Mouse (Mus musculus): ENCODE results near the gene Lce1a2. TPM values are rescaled to one million over a fixed set of nuclear protein-coding genes. Genes with fewer than 3 reads are reported as not detected.

Gene Lce1a2
- polyA plus RNA-seq (2012; rRNA removed): not detected in 2 replicates

DNA sequence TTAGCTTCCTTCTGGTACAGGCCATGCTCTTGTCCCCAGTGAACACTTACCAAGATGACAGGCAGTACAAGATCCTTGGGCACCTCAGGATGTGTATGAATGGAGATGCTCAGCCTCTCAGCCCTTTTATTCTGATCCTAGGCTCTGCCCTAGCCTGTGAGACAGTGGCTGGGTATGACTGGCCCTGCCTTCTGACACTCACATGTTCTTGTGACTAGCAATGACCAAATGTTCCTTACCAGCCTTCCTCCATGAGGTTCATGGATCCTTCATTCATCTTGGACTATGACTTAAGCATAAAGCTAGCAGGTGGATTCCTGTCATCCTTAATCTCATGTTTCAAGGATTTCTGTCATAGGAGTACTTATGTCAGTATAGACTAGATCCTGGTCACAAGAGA is at the start of gene Lce1a2:
Lce1a2 (minus strand) TSS at position 101 of the 400 bp plus-strand sequence.

DNA sequence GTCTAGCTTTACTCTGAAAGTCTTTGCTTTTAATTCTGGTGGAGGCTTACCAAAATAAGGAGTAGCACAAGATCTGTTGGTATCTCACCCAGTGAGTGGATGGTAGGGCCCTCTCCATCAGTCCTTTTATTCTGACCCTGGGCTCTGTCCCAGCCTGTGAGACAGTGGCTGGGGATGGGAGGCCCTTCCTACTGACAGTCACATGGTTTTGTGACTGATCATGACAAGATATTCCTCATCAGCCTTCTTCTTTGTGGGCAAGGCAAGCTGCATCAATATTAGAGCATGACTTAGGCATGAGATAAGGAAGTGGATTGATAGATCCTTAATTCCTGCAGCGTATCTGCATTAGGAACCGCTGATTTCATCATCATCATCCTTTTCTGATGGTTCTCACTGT is 38.9 kb upstream of the Lce1a2 start, which contains the start of gene Lce1e:
Lce1e (minus strand) TSS at position 101 of the 400 bp plus-strand sequence.

DNA sequence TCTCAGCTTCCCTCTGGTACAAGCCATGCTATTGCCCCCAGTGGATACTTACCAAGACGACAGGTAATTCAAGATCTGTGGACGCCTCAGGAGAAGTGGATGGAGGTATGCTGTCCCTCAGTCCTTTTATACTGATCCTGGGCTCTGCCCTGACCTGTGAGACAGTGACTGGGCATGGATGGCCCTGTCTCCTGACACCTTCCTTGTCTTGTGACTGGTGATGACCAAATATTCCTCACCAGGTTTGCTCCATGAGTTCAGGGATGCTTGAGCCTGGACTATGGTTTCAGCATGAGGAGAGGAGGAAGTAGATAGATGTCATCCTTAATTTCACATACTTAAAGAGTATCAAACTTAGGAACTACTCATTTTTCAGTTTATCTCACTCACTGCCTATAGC is 17.0 kb upstream of the Lce1a2 start, which contains the start of gene Lce1d:
Lce1d (minus strand) TSS at position 101 of the 400 bp plus-strand sequence.

DNA sequence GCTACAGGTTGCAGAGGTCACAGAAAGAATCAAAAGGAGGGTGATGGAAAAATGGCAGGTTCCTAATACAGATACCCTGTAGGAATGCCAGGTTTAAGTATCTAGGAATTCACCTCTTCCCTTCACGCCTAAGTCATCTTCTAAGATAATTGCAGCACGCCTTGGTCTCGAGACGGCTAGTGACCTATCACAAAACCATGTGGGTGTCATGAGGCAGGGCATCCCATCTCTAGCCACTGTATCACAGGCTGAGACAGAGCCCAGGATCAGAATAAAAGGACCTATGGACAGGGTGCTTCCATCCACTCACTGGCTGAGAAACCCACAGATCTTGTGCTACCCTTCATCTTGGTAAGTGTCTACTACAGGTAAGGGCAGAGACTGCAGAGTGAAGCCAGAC is 8.8 kb upstream of the Lce1a2 start, which contains the start of gene Lce1c:
Lce1c (plus strand) TSS at position 301 of the 400 bp plus-strand sequence.

DNA sequence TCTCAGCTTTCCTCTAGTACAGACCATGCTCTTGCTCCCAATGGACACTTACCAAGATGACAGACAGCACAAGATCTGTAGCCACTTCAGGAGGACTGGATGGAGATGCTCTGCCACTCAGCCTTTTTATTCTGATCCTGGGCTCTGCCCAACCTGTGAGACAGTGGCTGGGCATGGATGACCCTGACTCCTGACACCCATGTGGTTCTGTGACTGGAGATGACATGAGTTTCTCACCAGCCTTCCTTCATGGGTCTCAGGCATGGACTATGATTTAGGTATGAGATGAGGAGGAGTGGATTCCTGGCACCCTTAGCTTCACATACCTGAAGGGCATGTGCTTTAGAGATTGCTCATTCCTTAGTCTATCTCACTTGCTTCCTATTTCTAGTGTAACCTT is 13.3 kb downstream of the Lce1a2 start, which contains the start of gene Lce1b:
Lce1b (minus strand) TSS at position 101 of the 400 bp plus-strand sequence.

DNA sequence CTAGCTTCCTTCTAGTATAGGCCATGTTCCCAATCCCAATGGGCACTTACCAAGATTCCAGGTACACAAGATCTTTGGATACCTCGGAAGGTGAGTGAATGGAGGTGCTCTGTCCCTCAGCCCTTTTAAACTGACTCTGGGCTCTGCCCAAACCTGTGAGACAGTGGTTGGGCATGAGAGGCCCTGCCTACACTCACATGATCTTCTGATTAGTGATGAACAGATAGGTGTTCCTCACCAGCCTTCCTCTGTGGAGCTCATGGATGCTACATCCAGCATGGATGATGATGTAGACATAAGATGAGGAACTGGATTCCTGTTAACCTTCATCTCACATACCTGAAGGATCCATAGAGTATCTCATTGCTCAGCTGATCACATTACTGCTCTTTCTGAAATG is 21.9 kb downstream of the Lce1a2 start, which contains the start of gene Lce1a1:
Lce1a1 (minus strand) TSS at position 101 of the 400 bp plus-strand sequence.

DNA sequence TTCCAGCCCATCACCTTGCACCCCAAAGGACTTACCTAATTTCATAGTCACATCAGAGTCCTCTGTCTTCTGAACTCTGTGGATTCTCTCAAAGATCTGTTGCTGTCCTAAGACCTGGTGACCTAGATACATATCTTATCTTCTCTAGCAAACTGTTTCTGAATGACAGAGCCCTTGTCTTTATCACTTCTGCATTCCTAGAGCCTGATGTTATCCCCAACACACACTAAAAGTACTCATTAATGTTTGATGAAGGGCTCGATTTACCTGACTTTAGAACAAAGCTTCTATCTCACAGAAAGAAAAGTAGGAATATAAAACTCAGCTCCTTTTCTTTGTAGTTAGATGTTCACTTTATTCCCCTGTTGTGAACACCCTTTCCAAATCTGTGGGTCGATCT is 48.6 kb downstream of the Lce1a2 start, which contains the start of gene Lce6a:
Lce6a (minus strand) TSS at position 101 of the 400 bp plus-strand sequence.

Other genes with a start within 250 kb of the Lce1a2 start
- gene Gm9774, start 240.9 kb downstream of the Lce1a2 start, polyA plus RNA-seq (2012; rRNA removed): 1.9 and 3.1 TPM in 2 replicates
- gene Sprr2k, start 237.7 kb downstream of the Lce1a2 start, polyA plus RNA-seq (2012; rRNA removed): not detected in 2 replicates
- gene Sprr1b, start 231.5 kb downstream of the Lce1a2 start, polyA plus RNA-seq (2012; rRNA removed): not detected in 2 replicates
- gene Sprr3, start 211.6 kb downstream of the Lce1a2 start, polyA plus RNA-seq (2012; rRNA removed): not detected in 2 replicates
- 0.13 and 0.34 TPM in 2 replicates for gene Sprr1a, start 184.4 kb downstream of the Lce1a2 start, polyA plus RNA-seq (2012; rRNA removed)
- gene Sprr4, start 169.8 kb downstream of the Lce1a2 start, polyA plus RNA-seq (2012; rRNA removed): not detected in 2 replicates
- not detected in 2 replicates for gene 2310046K23Rik, start 135.8 kb downstream of the Lce1a2 start, polyA plus RNA-seq (2012; rRNA removed)
- gene Ivl, start 96.6 kb downstream of the Lce1a2 start, polyA plus RNA-seq (2012; rRNA removed): 0.06 TPM in 2 replicates
- 1.7 and 3.4 TPM in 2 replicates for gene Smcp, start 81.3 kb downstream of the Lce1a2 start, polyA plus RNA-seq (2012; rRNA removed)
- gene 2210017I01Rik, start 62.8 kb downstream of the Lce1a2 start, polyA plus RNA-seq (2012; rRNA removed): not detected in 2 replicates
- 0.17 and 0.32 TPM in 2 replicates for gene Lce6a, start 48.7 kb downstream of the Lce1a2 start, polyA plus RNA-seq (2012; rRNA removed)
- gene Lce1a1, start 22.0 kb downstream of the Lce1a2 start, polyA plus RNA-seq (2012; rRNA removed): not detected in 2 replicates
- gene Lce1b, start 13.4 kb downstream of the Lce1a2 start, polyA plus RNA-seq (2012; rRNA removed): not detected in 2 replicates
- not detected in 2 replicates for gene Lce1c, start 8.9 kb upstream of the Lce1a2 start, polyA plus RNA-seq (2012; rRNA removed)
- gene Lce1d, start 16.9 kb upstream of the Lce1a2 start, polyA plus RNA-seq (2012; rRNA removed): not detected in 2 replicates
- gene Lce1e, start 38.8 kb upstream of the Lce1a2 start, polyA plus RNA-seq (2012; rRNA removed): not detected in 2 replicates
- gene Lce1f, start 50.0 kb upstream of the Lce1a2 start, polyA plus RNA-seq (2012; rRNA removed): not detected in 2 replicates
- gene Gm38119, start 68.8 kb upstream of the Lce1a2 start, polyA plus RNA-seq (2012; rRNA removed): not detected in 2 replicates
- not detected in 2 replicates for gene Lce1g, start 82.0 kb upstream of the Lce1a2 start, polyA plus RNA-seq (2012; rRNA removed)
- not detected in 2 replicates for gene Lce1h, start 94.8 kb upstream of the Lce1a2 start, polyA plus RNA-seq (2012; rRNA removed)
- not detected in 2 replicates for gene Lce1i, start 108.6 kb upstream of the Lce1a2 start, polyA plus RNA-seq (2012; rRNA removed)
- gene Lce1j, start 120.2 kb upstream of the Lce1a2 start, polyA plus RNA-seq (2012; rRNA removed): not detected in 2 replicates
- gene Lce1k, start 137.6 kb upstream of the Lce1a2 start, polyA plus RNA-seq (2012; rRNA removed): not detected in 2 replicates
- not detected in 2 replicates for gene Kprp, start 156.9 kb upstream of the Lce1a2 start, polyA plus RNA-seq (2012; rRNA removed)
- not detected in 2 replicates for gene Lce1l, start 181.0 kb upstream of the Lce1a2 start, polyA plus RNA-seq (2012; rRNA removed)
- gene 2310050C09Rik, start 199.9 kb upstream of the Lce1a2 start, polyA plus RNA-seq (2012; rRNA removed): not detected in 2 replicates